Mouse (Mus musculus) heart, embryonic 12.5 days (tissue): ENCODE results near the gene Serinc1. TPM values are rescaled to one million over a fixed set of nuclear protein-coding genes. Genes with fewer than 3 reads are reported as not detected.
"Not testable (repeated sequence)": the region's sequence is repeated elsewhere in the genome, so short reads cannot be mapped to it uniquely, and the experiment has no call there.

Experiments
- ATAC-seq: fragments of 200-750 bp; cut with Nextera tagmentation; 2 replicates; pipeline ENCODE4 v1.8.0; 2017; ENCODE audit warnings: moderate TSS enrichment, moderate library complexity; ENCODE audit not compliant: insufficient number of reproducible peaks, low FRiP score
- H3K27ac ChIP-seq: fragments of 300-500 bp; sonication (generic); 2 replicates; pipeline ENCODE4 v1.5.1; 2016; ENCODE audit warnings: mild to moderate bottlenecking, moderate library complexity; ENCODE audit not compliant: poor library complexity, severe bottlenecking
- H3K27me3 ChIP-seq: fragments of 300-500 bp; sonication (generic); replicated peaks from 2 replicates; pipeline ENCODE4 v1.6.1; 2016; ENCODE audit warnings: mild to moderate bottlenecking, moderate library complexity
- H3K36me3 ChIP-seq: fragments of 300-500 bp; sonication (generic); 2 replicates; pipeline ENCODE4 v1.6.1; 2016; ENCODE audit warnings: mild to moderate bottlenecking, moderate library complexity
- H3K4me1 ChIP-seq: fragments of 300-500 bp; sonication (generic); replicated peaks from 2 replicates; pipeline ENCODE4 v1.6.1; 2016; ENCODE audit warnings: mild to moderate bottlenecking
- H3K4me2 ChIP-seq: fragments of 300-500 bp; sonication (generic); 2 replicates; pipeline ENCODE4 v1.6.1; 2016; ENCODE audit warnings: mild to moderate bottlenecking, moderate library complexity
- H3K4me3 ChIP-seq: fragments of 300-500 bp; sonication (generic); 2 replicates; pipeline ENCODE4 v1.5.1; 2016; ENCODE audit warnings: mild to moderate bottlenecking
- H3K9ac ChIP-seq: fragments of 300-500 bp; sonication (generic); 2 replicates; pipeline ENCODE4 v1.6.1; 2016; ENCODE audit warnings: mild to moderate bottlenecking, moderate library complexity
- H3K9me3 ChIP-seq: fragments of 300-500 bp; sonication (generic); replicated peaks from 2 replicates; pipeline ENCODE4 v1.6.1; 2016; ENCODE audit warnings: mild to moderate bottlenecking, moderate library complexity
- WGBS: fragments of 180-500 bp; shearing (Covaris S2); methylation state at CpG from one replicate; pipeline ENCODE4 v1.1.7; 2016; 5-methylcytosine and 5-hydroxymethylcytosine counted together
- polyA plus RNA-seq: library from polyadenylated mRNA; unstranded; fragments of >200 nt; fragmentation: Nextera tagmentation; extraction: Ambion mirVana; gene quantifications from 2 replicates; pipeline ENCODE4 v1.2.1, GENCODE M21; 2016

Serinc1 gene
- polyA plus RNA-seq, result 176 and 183 TPM in 2 replicates

- 0 out of 2 replicates have a peak, but pooled peaks cover 11% of the 10 kb centered on the region for H3K4me1 ChIP-seq
- H3K9me3 ChIP-seq, result no peaks in the 10 kb centered on the region
- no peaks in the 10 kb centered on the region for H3K36me3 ChIP-seq
- peak within 1 kb of the TSS; percentile 77 for H3K4me3 ChIP-seq
- H3K4me2 ChIP-seq, result peak within 1 kb of the TSS; percentile 64
- H3K27ac ChIP-seq, result peak within 1 kb of the TSS; percentile 92
- ATAC-seq, result peak; percentile 99
- H3K9ac ChIP-seq, result peak within 1 kb of the TSS; percentile 94
- 12% methylated on average over 49 of the region's 49 CpGs for WGBS
- H3K27me3 ChIP-seq, result no peaks in the 10 kb centered on the region
These were observed at the start of gene Serinc1 for GRCm38 (mm10) chr10:57532218-57533101. TSS of gene Serinc1 (minus strand) at chr10:57532530.

GRCm38 (mm10) chr10:57576721-57577120 lies 44.4 kb upstream of the Serinc1 start:
- no peak for ATAC-seq
- 69% methylated on average over 2 of the region's 2 CpGs for WGBS
- H3K36me3 ChIP-seq, result no peaks in the 10 kb centered on the region

GRCm38 (mm10) chr10:57572130-57572529 lies 39.8 kb upstream of the Serinc1 start:
- Histone ChIP-seq H3K4me1 (no peaks in the 10 kb centered on the region), H3K36me3 (no peaks in the 10 kb centered on the region), H3K4me3 (no peak overlapping the region), H3K27ac (no peak overlapping the region), H3K9ac (no peak overlapping the region), H3K4me2 (no peak overlapping the region), H3K9me3 (no peaks in the 10 kb centered on the region), H3K27me3 (no peaks in the 10 kb centered on the region)
- WGBS, result 69% methylated on average over 4 of the region's 4 CpGs
- ATAC-seq, result no peak

More at GRCm38 (mm10) chr10:57576721-57577120, 44.4 kb upstream of the Serinc1 start:
- Histone ChIP-seq H3K27ac (no peak overlapping the region), H3K9me3 (no peaks in the 10 kb centered on the region), H3K9ac (no peak overlapping the region), H3K27me3 (no peaks in the 10 kb centered on the region), H3K4me3 (no peak overlapping the region), H3K4me1 (no peaks in the 10 kb centered on the region), H3K4me2 (no peak overlapping the region)

GRCm38 (mm10) chr10:57571211-57571730 lies 38.9 kb upstream of the Serinc1 start:
- H3K4me1 ChIP-seq, result no peaks in the 10 kb centered on the region
- ATAC-seq, result no peak
- H3K4me2 ChIP-seq, result no peak overlapping the region
- H3K27ac ChIP-seq, result no peak overlapping the region
- H3K4me3 ChIP-seq, result no peak overlapping the region
- H3K9me3 ChIP-seq, result no peaks in the 10 kb centered on the region
- H3K36me3 ChIP-seq, result no peaks in the 10 kb centered on the region
- WGBS, result 37% methylated on average over 8 of the region's 8 CpGs
- no peak overlapping the region for H3K9ac ChIP-seq
- H3K27me3 ChIP-seq, result no peaks in the 10 kb centered on the region

GRCm38 (mm10) chr10:57569023-57569931 lies 36.9 kb upstream of the Serinc1 start:
- H3K4me2 ChIP-seq, result no peak overlapping the region
- WGBS, result 74% methylated on average over 13 of the region's 13 CpGs
- no peaks in the 10 kb centered on the region for H3K27me3 ChIP-seq
- no peak for ATAC-seq
- no peak overlapping the region for H3K4me3 ChIP-seq
- no peak overlapping the region for H3K9ac ChIP-seq
- H3K27ac ChIP-seq, result no peak overlapping the region
- no peaks in the 10 kb centered on the region for H3K9me3 ChIP-seq
- no peaks in the 10 kb centered on the region for H3K4me1 ChIP-seq
- H3K36me3 ChIP-seq, result no peaks in the 10 kb centered on the region

GRCm38 (mm10) chr10:57566221-57566620 lies 33.9 kb upstream of the Serinc1 start:
- Histone ChIP-seq H3K4me2 (no peak overlapping the region), H3K4me3 (no peak overlapping the region), H3K27ac (no peak overlapping the region), H3K27me3 (no peaks in the 10 kb centered on the region), H3K36me3 (no peaks in the 10 kb centered on the region), H3K9me3 (no peaks in the 10 kb centered on the region), H3K4me1 (no peaks in the 10 kb centered on the region), H3K9ac (no peak overlapping the region)
- WGBS, result 27% methylated on average over 1 of the region's 1 CpGs
- ATAC-seq, result no peak; the same call in 1 of the 2 replicates

- WGBS, result 83% methylated on average over 5 of the region's 5 CpGs
- no peaks in the 10 kb centered on the region for H3K9me3 ChIP-seq
These were observed 25.3 kb upstream of the Serinc1 start for GRCm38 (mm10) chr10:57557597-57557996.

GRCm38 (mm10) chr10:57553719-57554118 lies 21.4 kb upstream of the Serinc1 start:
- Histone ChIP-seq H3K4me3 (no peak overlapping the region), H3K9ac (no peak overlapping the region), H3K27me3 (no peaks in the 10 kb centered on the region), H3K27ac (no peak overlapping the region), H3K36me3 (no peaks in the 10 kb centered on the region), H3K4me2 (no peak overlapping the region), H3K9me3 (no peaks in the 10 kb centered on the region), H3K4me1 (no peaks in the 10 kb centered on the region)
- ATAC-seq, result no peak
- WGBS, result 74% methylated on average over 1 of the region's 1 CpGs

More at GRCm38 (mm10) chr10:57557597-57557996, 25.3 kb upstream of the Serinc1 start:
- H3K4me3 ChIP-seq, result no peak overlapping the region
- H3K9ac ChIP-seq, result no peak overlapping the region
- no peaks in the 10 kb centered on the region for H3K36me3 ChIP-seq
- H3K27ac ChIP-seq, result no peak overlapping the region
- no peaks in the 10 kb centered on the region for H3K27me3 ChIP-seq
- no peak for ATAC-seq
- H3K4me1 ChIP-seq, result no peaks in the 10 kb centered on the region
- H3K4me2 ChIP-seq, result no peak overlapping the region

GRCm38 (mm10) chr10:57549631-57550030 lies 17.3 kb upstream of the Serinc1 start:
- H3K4me3 ChIP-seq, result no peak overlapping the region
- no peak for ATAC-seq
- H3K9ac ChIP-seq, result no peak overlapping the region
- H3K36me3 ChIP-seq, result no peaks in the 10 kb centered on the region
- 77% methylated on average over 4 of the region's 4 CpGs for WGBS
- H3K9me3 ChIP-seq, result no peaks in the 10 kb centered on the region
- H3K27me3 ChIP-seq, result no peaks in the 10 kb centered on the region
- no peak overlapping the region for H3K27ac ChIP-seq
- no peak overlapping the region for H3K4me2 ChIP-seq
- no peaks in the 10 kb centered on the region for H3K4me1 ChIP-seq

GRCm38 (mm10) chr10:57543890-57544289 lies 11.6 kb upstream of the Serinc1 start:
- not testable (repeated sequence) for H3K4me1 ChIP-seq, H3K9me3 ChIP-seq, H3K4me3 ChIP-seq, H3K4me2 ChIP-seq, H3K27ac ChIP-seq, H3K36me3 ChIP-seq, H3K9ac ChIP-seq, ATAC-seq, H3K27me3 ChIP-seq
- WGBS, result 88% methylated on average over 9 of the region's 9 CpGs
